Mouse (Mus musculus): ENCODE data around the gene Slc4a8. TPM values are rescaled to one million over a fixed set of nuclear protein-coding genes. Genes with fewer than 3 reads are reported as not detected.
"Not testable (repeated sequence)": the region's sequence is repeated elsewhere in the genome, so short reads cannot be mapped to it uniquely, and the experiment has no call there.

Gene Slc4a8
- polyA plus RNA-seq, 1 experiment from 2014 or later, result 5.0 TPM

DNA sequence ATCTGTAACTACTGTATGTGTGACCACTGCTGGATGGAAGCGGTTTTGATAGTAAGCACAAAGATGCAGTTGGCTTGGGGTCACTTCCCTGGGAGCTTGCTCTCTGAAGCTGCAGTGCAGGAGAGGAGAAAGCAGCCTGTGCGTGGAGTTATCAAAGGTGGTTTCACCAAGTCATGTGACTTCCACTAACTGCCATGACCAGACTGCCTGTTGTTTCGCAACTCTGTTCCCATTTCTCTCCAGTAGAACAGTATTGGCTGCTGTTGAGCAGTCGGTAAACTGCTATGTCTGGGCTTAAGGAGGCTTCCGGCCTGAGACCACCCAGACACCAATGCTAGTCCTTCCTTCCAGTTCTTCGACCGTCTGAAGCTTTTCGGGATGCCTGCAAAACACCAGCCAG is 48.7 kb downstream of the Slc4a8 start:
- no peak overlapping the region for H3K27ac ChIP-seq
- no peak overlapping the region for H3K4me3 ChIP-seq
- no peaks in the 10 kb centered on the region for H3K9me3 ChIP-seq
- no peak overlapping the region for H3K4me2 ChIP-seq
- ATAC-seq (ENCODE audit: insufficient number of reproducible peaks, insufficient read depth, low FRiP score, low TSS enrichment, low read depth), result no peak
- WGBS, result 86% methylated on average over 8 of the region's 8 CpGs
- H3K36me3 ChIP-seq, result peaks cover 5% of the 10 kb centered on the region; the same call in 1 of the 2 replicates
- H3K4me1 ChIP-seq, result peaks cover 20% of the 10 kb centered on the region
- H3K27me3 ChIP-seq, result no peaks in the 10 kb centered on the region
- H3K9ac ChIP-seq, result no peak overlapping the region

DNA sequence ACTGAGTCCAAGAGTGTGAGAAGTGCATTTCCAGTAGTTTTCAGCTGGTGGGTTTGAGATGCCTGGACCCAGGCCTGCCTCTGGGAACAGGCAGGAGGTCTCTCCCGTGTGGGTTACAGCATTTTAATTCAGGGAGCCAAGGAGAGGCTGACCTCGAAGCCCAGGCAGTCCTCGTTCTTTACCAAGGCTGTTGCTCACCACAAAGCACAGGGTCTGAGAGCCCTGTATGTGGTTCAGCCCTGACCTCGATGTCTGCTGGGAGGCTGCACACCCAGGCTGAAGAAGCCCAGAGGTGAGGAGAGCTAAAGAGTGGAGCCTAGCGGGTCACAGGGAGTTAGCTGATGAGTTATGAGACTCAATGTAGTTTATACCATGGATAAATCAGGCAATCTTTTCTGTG is 52.0 kb downstream of the Slc4a8 start:
- Histone ChIP-seq H3K9me3 (no peaks in the 10 kb centered on the region), H3K4me3 (no peak overlapping the region), H3K4me1 (peaks cover 26% of the 10 kb centered on the region), H3K36me3 (peaks cover 5% of the 10 kb centered on the region; the same call in 1 of the 2 replicates), H3K4me2 (no peak overlapping the region), H3K9ac (no peak overlapping the region), H3K27ac (no peak overlapping the region), H3K27me3 (no peaks in the 10 kb centered on the region)
- WGBS, result 73% methylated on average over 5 of the region's 5 CpGs
- ATAC-seq (ENCODE audit: insufficient number of reproducible peaks, insufficient read depth, low FRiP score, low TSS enrichment, low read depth), result no peak

DNA sequence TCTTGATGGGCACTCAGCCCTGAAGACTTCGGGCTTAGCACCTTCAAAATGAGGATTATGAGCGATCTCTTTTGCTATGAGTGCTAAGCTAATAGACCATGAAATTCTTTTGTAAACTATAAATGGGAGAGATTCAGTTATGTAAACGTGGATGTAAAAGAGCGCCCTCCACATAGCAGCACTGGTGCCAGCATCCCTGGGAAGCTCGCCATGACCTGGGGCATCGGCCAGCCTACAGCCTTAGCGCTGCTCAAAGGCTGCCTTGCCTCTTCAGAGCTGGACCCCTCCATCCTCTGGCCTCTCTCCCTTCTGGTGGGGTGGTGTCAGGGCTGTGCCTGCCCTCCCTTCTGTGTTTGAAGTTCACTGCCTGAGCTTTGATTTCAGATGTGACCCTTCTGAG is 52.5 kb downstream of the Slc4a8 start:
- no peak overlapping the region for H3K27ac ChIP-seq
- H3K4me2 ChIP-seq, result no peak overlapping the region
- peaks cover 26% of the 10 kb centered on the region for H3K4me1 ChIP-seq
- no peak for ATAC-seq (ENCODE audit: insufficient number of reproducible peaks, insufficient read depth, low FRiP score, low TSS enrichment, low read depth)
- WGBS, result 59% methylated on average over 7 of the region's 7 CpGs
- no peaks in the 10 kb centered on the region for H3K9me3 ChIP-seq
- H3K36me3 ChIP-seq, result peaks cover 5% of the 10 kb centered on the region; the same call in 1 of the 2 replicates
- no peaks in the 10 kb centered on the region for H3K27me3 ChIP-seq
- no peak overlapping the region for H3K4me3 ChIP-seq
- no peak overlapping the region for H3K9ac ChIP-seq

DNA sequence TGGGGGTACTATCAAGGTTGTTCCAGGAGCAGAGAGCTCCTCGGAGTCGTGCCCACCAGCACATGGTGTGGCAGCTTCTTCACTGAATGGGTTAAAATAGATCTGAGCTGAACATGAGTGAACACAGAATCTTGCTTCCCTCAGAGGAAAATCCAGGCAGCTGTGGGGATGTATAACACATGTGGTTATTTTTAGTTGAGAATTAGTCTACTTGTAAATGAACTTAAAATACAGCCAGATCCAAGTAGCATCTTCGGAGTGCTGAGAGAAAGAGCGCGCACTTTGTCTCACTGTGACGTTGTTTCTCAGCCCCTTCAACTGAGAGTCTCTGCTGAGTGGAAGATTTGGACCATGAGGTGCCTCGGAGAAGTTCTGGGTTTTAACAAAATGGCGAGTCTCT is 53.8 kb downstream of the Slc4a8 start:
- Histone ChIP-seq H3K9ac (0 out of 2 replicates have a peak overlapping the region, but pooled peaks have one; percentile 22), H3K27ac (peak overlapping the region; percentile 75), H3K4me3 (no peak overlapping the region), H3K9me3 (no peaks in the 10 kb centered on the region), H3K4me1 (peaks cover 26% of the 10 kb centered on the region), H3K4me2 (peak overlapping the region; percentile 30), H3K36me3 (peaks cover 5% of the 10 kb centered on the region; the same call in 1 of the 2 replicates), H3K27me3 (no peaks in the 10 kb centered on the region)
- 57% methylated on average over 8 of the region's 8 CpGs for WGBS
- no peak for ATAC-seq (ENCODE audit: insufficient number of reproducible peaks, insufficient read depth, low FRiP score, low TSS enrichment, low read depth)

DNA sequence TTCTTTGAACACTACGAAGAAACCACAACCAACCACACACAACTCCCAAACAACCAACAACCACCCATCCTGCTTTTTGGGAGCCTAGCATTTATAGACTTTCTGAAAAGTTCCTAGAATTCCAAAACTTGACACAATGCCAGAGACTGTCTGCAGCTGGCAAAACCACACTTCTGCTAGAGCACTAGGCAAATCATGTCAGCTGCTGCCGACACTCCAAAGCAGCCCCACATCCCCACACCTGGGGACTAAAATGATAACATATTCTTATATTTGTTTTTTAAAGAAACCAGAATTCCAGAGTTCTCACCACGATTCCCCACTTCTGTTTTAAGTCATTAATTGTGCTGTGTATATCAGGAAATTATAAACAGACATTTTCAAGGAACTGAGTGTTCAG is 57.3 kb downstream of the Slc4a8 start:
- ATAC-seq (ENCODE audit: insufficient number of reproducible peaks, insufficient read depth, low FRiP score, low TSS enrichment, low read depth), result no peak
- Histone ChIP-seq H3K27me3 (peaks cover 5% of the 10 kb centered on the region), H3K4me1 (peaks cover 17% of the 10 kb centered on the region), H3K4me2 (no peak overlapping the region), H3K4me3 (no peak overlapping the region), H3K27ac (no peak overlapping the region), H3K9me3 (no peaks in the 10 kb centered on the region), H3K9ac (no peak overlapping the region), H3K36me3 (no peaks in the 10 kb centered on the region)
- WGBS, result 85% methylated on average over 3 of the region's 3 CpGs

DNA sequence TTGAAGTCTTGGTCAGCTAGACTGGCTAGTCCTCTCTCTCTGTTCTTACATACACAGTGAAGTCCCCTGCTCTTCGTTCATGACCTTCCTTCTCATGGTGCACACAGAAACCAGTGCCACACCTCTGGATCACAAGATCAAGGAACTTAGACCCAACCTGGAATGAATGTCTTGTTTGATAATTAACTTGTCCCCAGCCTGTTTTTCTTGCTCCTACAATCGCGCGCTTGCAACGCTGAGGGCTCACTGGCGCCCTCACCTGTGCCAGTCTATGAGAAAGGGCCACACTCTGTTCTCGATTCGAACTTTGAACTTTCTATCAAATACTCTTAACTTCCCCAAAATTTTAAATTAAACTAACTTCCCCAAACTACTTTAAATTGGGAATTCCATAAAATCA is 60.3 kb downstream of the Slc4a8 start:
- no peak overlapping the region for H3K4me2 ChIP-seq
- no peaks in the 10 kb centered on the region for H3K9me3 ChIP-seq
- H3K27ac ChIP-seq, result no peak overlapping the region
- no peaks in the 10 kb centered on the region for H3K36me3 ChIP-seq
- H3K27me3 ChIP-seq, result peaks cover 28% of the 10 kb centered on the region
- WGBS, result 59% methylated on average over 8 of the region's 8 CpGs
- H3K4me3 ChIP-seq, result no peak overlapping the region
- no peak for ATAC-seq (ENCODE audit: insufficient number of reproducible peaks, insufficient read depth, low FRiP score, low TSS enrichment, low read depth)
- H3K4me1 ChIP-seq, result peaks cover 7% of the 10 kb centered on the region
- no peak overlapping the region for H3K9ac ChIP-seq

DNA sequence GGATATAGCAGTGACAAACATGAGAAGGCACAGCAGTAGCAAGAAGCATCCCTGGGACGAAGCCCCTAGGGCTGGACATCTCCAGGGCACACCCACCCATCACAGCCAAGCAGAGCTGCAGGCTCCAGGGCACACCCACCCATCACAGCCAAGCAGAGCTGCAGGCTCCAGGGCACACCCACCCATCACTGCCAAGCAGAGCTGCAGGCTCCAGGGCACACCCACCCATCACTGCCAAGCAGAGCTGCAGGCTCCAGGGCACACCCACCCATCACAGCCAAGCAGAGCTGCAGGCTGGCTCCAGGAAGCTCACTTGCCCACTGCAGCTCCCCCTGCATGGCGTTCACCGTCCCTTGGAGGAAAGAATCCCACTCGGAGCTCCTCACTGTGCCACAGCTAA is 60.8 kb downstream of the Slc4a8 start:
- 76% methylated on average over 4 of the region's 4 CpGs for WGBS

DNA sequence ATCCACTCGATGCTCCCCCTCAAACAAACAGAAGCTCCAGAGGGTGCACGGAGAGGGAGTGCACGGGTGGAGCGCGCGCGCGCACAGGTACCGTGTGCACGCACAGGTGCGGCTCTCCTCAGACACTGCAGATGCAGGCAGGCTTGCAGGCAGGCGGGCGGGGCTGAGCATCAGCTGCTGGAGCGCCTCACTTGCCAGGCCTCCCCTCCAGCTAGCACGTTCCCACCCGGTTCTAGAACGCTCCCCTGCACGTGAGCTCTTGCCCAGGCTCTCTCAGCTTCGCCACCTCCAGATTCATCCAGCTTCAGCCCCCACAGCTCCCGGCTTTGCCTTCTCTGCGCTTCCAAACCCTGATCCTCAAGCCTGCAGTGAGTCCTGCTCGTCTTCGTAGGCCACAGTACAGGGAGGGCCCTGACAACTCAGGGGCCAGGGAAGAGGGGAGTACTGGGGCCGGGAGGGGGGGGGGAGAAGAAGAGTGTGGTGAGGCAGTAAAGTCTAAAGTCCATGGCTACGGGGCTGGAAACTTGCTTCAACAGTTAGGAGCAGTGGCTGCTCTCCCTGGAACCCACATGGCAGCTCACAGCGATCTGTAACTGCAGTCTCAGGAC is 63.8 kb downstream of the Slc4a8 start:
- Histone ChIP-seq H3K4me2 (peak overlapping the region; percentile 52), H3K4me1 (peaks cover 7% of the 10 kb centered on the region), H3K27me3 (peaks cover 28% of the 10 kb centered on the region), H3K4me3 (peak overlapping the region; percentile 24), H3K9ac (peak overlapping the region; percentile 44; the same call in 1 of the 2 replicates), H3K36me3 (no peaks in the 10 kb centered on the region), H3K27ac (no peak overlapping the region), H3K9me3 (no peaks in the 10 kb centered on the region)
- ATAC-seq (ENCODE audit: insufficient number of reproducible peaks, insufficient read depth, low FRiP score, low TSS enrichment, low read depth), result no peak
- 12% methylated on average over 26 of the region's 26 CpGs for WGBS

More for the DNA sequence above, 60.8 kb downstream of the Slc4a8 start:
- not testable (repeated sequence) for H3K4me1 ChIP-seq; ATAC-seq (ENCODE audit: insufficient number of reproducible peaks, insufficient read depth, low FRiP score, low TSS enrichment, low read depth); H3K9ac ChIP-seq; H3K9me3 ChIP-seq; H3K36me3 ChIP-seq; H3K4me2 ChIP-seq; H3K27ac ChIP-seq; H3K4me3 ChIP-seq
- peaks cover 28% of the 10 kb centered on the region for H3K27me3 ChIP-seq

DNA sequence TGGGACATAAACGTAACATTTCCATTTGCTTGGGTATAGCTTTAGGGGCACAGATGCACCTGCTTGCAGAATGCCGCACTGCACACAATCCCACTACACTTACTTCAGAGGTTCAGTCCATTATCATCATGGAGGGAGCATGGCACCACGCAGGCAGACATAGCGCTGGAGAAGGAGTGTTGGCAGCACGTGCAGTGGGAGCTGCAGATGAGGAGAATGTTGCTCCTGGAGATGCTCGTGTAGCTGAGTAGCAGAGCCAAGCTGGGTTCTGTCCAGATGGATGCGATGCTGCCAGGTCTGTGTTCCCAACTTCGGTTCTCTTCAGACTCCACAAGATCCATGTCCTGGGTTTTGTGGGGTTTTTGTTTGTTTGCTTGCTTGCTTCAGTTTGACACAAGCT is 64.5 kb downstream of the Slc4a8 start:
- Histone ChIP-seq H3K4me2 (no peak overlapping the region), H3K36me3 (no peaks in the 10 kb centered on the region), H3K27ac (no peak overlapping the region), H3K4me3 (no peak overlapping the region), H3K9ac (no peak overlapping the region), H3K27me3 (peaks cover 28% of the 10 kb centered on the region), H3K9me3 (no peaks in the 10 kb centered on the region), H3K4me1 (peaks cover 7% of the 10 kb centered on the region)
- no peak for ATAC-seq (ENCODE audit: insufficient number of reproducible peaks, insufficient read depth, low FRiP score, low TSS enrichment, low read depth)
- WGBS, result 88% methylated on average over 8 of the region's 8 CpGs

DNA sequence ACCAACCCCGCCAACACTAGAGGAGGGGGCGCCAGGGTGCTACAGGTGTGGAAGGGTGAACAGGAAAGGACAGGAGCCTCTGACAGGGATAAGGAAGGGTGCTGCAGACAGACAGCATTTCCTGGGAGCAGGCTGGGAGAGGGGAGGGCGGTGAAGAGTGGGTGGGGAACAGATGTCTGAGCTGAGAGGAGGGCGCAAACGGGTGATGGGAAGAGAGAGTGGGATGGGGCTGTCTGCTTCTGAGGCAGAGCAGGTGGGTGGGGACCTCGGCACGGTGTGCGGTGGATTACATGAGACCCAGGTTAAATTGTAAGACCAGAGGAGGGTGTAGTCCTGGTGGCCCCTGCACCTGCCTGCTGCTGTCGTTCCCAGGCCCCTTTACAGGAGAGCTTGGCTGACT is 68.2 kb downstream of the Slc4a8 start:
- Histone ChIP-seq H3K9ac (no peak overlapping the region), H3K4me3 (no peak overlapping the region), H3K9me3 (no peaks in the 10 kb centered on the region), H3K4me1 (peaks cover 9% of the 10 kb centered on the region), H3K36me3 (no peaks in the 10 kb centered on the region), H3K4me2 (no peak overlapping the region), H3K27me3 (peaks cover 19% of the 10 kb centered on the region), H3K27ac (no peak overlapping the region)
- WGBS, result 80% methylated on average over 9 of the region's 9 CpGs
- ATAC-seq (ENCODE audit: insufficient number of reproducible peaks, insufficient read depth, low FRiP score, low TSS enrichment, low read depth), result no peak

DNA sequence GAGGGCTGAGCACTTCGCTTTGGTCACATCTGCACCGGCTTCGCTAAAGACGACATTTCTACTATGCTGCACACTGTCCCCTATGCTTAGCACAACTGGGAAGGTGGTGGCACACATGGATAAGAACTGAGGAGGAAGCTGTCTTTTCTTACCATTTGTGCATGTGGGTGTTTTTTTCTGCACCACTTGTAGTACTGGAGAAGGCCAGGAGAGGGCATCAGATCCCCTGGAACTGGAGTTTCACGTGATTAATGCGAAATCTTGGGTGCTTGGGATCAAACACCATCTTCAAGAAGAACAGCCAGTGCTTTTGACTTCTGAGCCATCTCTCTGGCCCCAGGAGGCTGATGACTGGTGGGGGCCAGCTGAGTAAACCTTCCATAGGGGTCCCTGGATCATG is 69.1 kb downstream of the Slc4a8 start:
- H3K36me3 ChIP-seq, result no peaks in the 10 kb centered on the region

DNA sequence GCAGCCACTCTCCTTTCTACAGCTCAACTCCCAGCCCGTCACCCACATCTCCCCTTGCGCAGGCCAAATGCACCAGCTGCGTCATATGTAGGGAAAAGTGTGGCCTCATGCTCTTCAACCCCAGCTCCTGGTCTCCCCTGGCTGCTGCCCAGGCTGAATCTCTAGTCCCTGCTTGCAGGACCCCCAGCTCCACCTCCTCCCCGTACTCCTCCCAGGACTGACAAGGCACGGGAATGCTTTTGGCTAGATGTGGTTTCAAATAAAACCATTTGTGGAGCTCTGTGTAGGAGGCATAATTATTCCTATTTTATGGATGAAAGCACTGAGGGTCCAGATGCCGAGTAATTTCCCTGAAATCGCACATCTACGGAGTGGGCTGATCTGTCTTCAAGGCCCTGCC is 70.6 kb downstream of the Slc4a8 start:
- no peak for ATAC-seq (ENCODE audit: insufficient number of reproducible peaks, insufficient read depth, low FRiP score, low TSS enrichment, low read depth)
- Histone ChIP-seq H3K4me2 (no peak overlapping the region), H3K4me3 (no peak overlapping the region), H3K9me3 (no peaks in the 10 kb centered on the region), H3K4me1 (peaks cover 3% of the 10 kb centered on the region), H3K9ac (no peak overlapping the region), H3K36me3 (no peaks in the 10 kb centered on the region), H3K27me3 (peaks cover 5% of the 10 kb centered on the region), H3K27ac (no peak overlapping the region)
- WGBS, result 70% methylated on average over 8 of the region's 8 CpGs

More for the DNA sequence above, 69.1 kb downstream of the Slc4a8 start:
- Histone ChIP-seq H3K27ac (no peak overlapping the region), H3K9me3 (no peaks in the 10 kb centered on the region), H3K4me1 (peaks cover 3% of the 10 kb centered on the region), H3K27me3 (peaks cover 10% of the 10 kb centered on the region), H3K4me3 (no peak overlapping the region), H3K9ac (no peak overlapping the region), H3K4me2 (no peak overlapping the region)
- no peak for ATAC-seq (ENCODE audit: insufficient number of reproducible peaks, insufficient read depth, low FRiP score, low TSS enrichment, low read depth)
- 56% methylated on average over 6 of the region's 6 CpGs for WGBS

All from embryonic facial prominence, embryonic 13.5 days (tissue).